In the genomic region with DNA sequence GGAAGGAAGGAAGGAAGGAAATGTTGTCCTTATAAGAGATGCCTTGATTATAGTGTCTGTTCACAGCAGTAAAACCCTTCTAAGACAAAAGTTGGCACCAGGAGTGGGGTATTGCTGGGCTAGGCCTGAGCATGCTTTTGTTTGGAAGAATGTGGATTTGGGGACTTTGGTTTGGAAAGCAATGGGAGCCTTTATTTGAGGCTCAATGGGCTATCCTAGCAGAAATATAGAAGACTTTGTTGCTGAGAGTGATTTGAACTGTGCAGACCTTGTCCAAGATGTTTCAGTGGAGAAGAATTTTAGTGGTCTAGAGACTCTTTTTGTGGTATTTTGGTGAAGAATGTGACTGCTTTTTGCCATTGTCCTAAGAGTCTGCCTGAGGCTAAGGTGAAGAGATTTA, we compare ENCODE assay signal across 12 mouse cellular contexts.
"Had no signal": no experiment of that assay in that cellular context is flagged by ENCODE, and none has a peak within 500 bp of the region (broad histone marks: within the 10 kb centered on the region; RNA-seq: fewer than 3 reads in every experiment).

No protein-coding gene starts in this region.

- DNase-seq: retina, postnatal 1 day; right cerebral cortex, adult 18-20 months; right cerebral cortex, postnatal 14 days; right cerebral cortex, postnatal 25 days; right cerebral cortex, postnatal 4 days; spleen, adult 18-20 months; thymus, adult 18-20 months; thymus, adult 2 months; thymus, postnatal 14 days; thymus, postnatal 25 days; thymus, postnatal 36 days; thymus, postnatal 4 days had no signal
